Mouse (Mus musculus) kidney, embryonic 15.5 days (tissue): Measurements from ENCODE around the gene Psg16. TPM values are rescaled to one million over a fixed set of nuclear protein-coding genes. Genes with fewer than 3 reads are reported as not detected.
A peak's percentile ranks its signal among the peaks of the same experiment; 100 is the strongest.

Experiments used
- ATAC-seq: fragments of 200-750 bp; cut with Nextera tagmentation; replicated peaks from 2 replicates; pipeline ENCODE4 v1.8.0; 2017; ENCODE audit warnings: moderate TSS enrichment; ENCODE audit not compliant: low FRiP score
- H3K27ac ChIP-seq: fragments of 300-500 bp; sonication (generic); 2 replicates; pipeline ENCODE4 v1.5.1; 2015; ENCODE audit warnings: mild to moderate bottlenecking, inconsistent platforms
- H3K27me3 ChIP-seq: fragments of 300-500 bp; sonication (generic); 2 replicates; pipeline ENCODE4 v1.6.1; 2015; ENCODE audit warnings: inconsistent platforms
- H3K36me3 ChIP-seq: fragments of 300-500 bp; sonication (generic); 2 replicates; pipeline ENCODE4 v1.6.1; 2015; ENCODE audit warnings: inconsistent platforms
- H3K4me1 ChIP-seq: fragments of 300-500 bp; sonication (generic); 2 replicates; pipeline ENCODE4 v1.6.1; 2015; ENCODE audit warnings: inconsistent platforms
- H3K4me2 ChIP-seq: fragments of 300-500 bp; sonication (generic); 2 replicates; pipeline ENCODE4 v1.6.1; 2015; ENCODE audit warnings: moderate library complexity, mild to moderate bottlenecking, inconsistent platforms
- H3K4me3 ChIP-seq: fragments of 300-500 bp; sonication (generic); replicated peaks from 2 replicates; pipeline ENCODE4 v1.5.1; 2015; ENCODE audit warnings: mild to moderate bottlenecking, inconsistent platforms
- H3K9ac ChIP-seq: fragments of 300-500 bp; sonication (generic); 2 replicates; pipeline ENCODE4 v1.6.1; 2015; ENCODE audit warnings: mild to moderate bottlenecking, inconsistent platforms
- H3K9me3 ChIP-seq: fragments of 300-500 bp; sonication (generic); replicated peaks from 2 replicates; pipeline ENCODE4 v1.6.1; 2016; ENCODE audit warnings: inconsistent platforms
- WGBS: fragments of 180-500 bp; shearing (Covaris S2); methylation state at CpG from one replicate; pipeline ENCODE4 v1.1.7; 2015; ENCODE audit warnings: mixed read lengths; 5-methylcytosine and 5-hydroxymethylcytosine counted together
- polyA plus RNA-seq: library from polyadenylated mRNA; unstranded; fragments of >200 nt; fragmentation: Nextera tagmentation; extraction: Ambion mirVana; gene quantifications from 2 replicates; pipeline ENCODE4 v1.2.1, GENCODE M21; 2015

Psg16 gene
- polyA plus RNA-seq, 1 experiment from 2014 or later: 0.09 TPM

- H3K27ac ChIP-seq: no peak overlapping the region
- no peaks in the 10 kb centered on the region for H3K27me3 ChIP-seq
- peaks cover 89% of the 10 kb centered on the region for H3K36me3 ChIP-seq
- ATAC-seq: no peak
- no peak overlapping the region for H3K4me3 ChIP-seq
- 91% methylated on average over 7 of the region's 7 CpGs for WGBS
- no peaks in the 10 kb centered on the region for H3K4me1 ChIP-seq
- H3K9me3 ChIP-seq: no peaks in the 10 kb centered on the region
- H3K9ac ChIP-seq: no peak overlapping the region; the same call in 1 of the 2 replicates
- no peak overlapping the region for H3K4me2 ChIP-seq
Observed at GRCm38 (mm10) chr7:17039373-17039772, 34.5 kb upstream of the Psg16 start.

GRCm38 (mm10) chr7:17045743-17046142 is 28.1 kb upstream of the Psg16 start:
- no peak overlapping the region for H3K4me2 ChIP-seq
- H3K4me1 ChIP-seq: no peaks in the 10 kb centered on the region
- no peak overlapping the region for H3K27ac ChIP-seq
- no peaks in the 10 kb centered on the region for H3K9me3 ChIP-seq
- 69% methylated on average over 1 of the region's 1 CpGs for WGBS
- no peak overlapping the region for H3K9ac ChIP-seq
- ATAC-seq: no peak
- H3K27me3 ChIP-seq: no peaks in the 10 kb centered on the region
- H3K4me3 ChIP-seq: no peak overlapping the region
- peaks cover 77% of the 10 kb centered on the region for H3K36me3 ChIP-seq

GRCm38 (mm10) chr7:17047041-17047682 is 26.7 kb upstream of the Psg16 start:
- no peak overlapping the region for H3K9ac ChIP-seq
- ATAC-seq: no peak
- no peak overlapping the region for H3K4me2 ChIP-seq
- WGBS: 92% methylated on average over 5 of the region's 5 CpGs
- no peaks in the 10 kb centered on the region for H3K4me1 ChIP-seq
- H3K9me3 ChIP-seq: no peaks in the 10 kb centered on the region
- no peaks in the 10 kb centered on the region for H3K27me3 ChIP-seq
- H3K27ac ChIP-seq: no peak overlapping the region
- H3K36me3 ChIP-seq: peaks cover 69% of the 10 kb centered on the region
- no peak overlapping the region for H3K4me3 ChIP-seq

- Histone ChIP-seq H3K36me3 (peaks cover 63% of the 10 kb centered on the region), H3K27me3 (no peaks in the 10 kb centered on the region), H3K9me3 (no peaks in the 10 kb centered on the region), H3K4me1 (no peaks in the 10 kb centered on the region), H3K4me3 (no peak overlapping the region), H3K27ac (no peak overlapping the region), H3K9ac (no peak overlapping the region), H3K4me2 (no peak overlapping the region)
- 90% methylated on average over 10 of the region's 10 CpGs for WGBS
- ATAC-seq: no peak
Observed at GRCm38 (mm10) chr7:17048431-17049190, 25.2 kb upstream of the Psg16 start.

DNA sequence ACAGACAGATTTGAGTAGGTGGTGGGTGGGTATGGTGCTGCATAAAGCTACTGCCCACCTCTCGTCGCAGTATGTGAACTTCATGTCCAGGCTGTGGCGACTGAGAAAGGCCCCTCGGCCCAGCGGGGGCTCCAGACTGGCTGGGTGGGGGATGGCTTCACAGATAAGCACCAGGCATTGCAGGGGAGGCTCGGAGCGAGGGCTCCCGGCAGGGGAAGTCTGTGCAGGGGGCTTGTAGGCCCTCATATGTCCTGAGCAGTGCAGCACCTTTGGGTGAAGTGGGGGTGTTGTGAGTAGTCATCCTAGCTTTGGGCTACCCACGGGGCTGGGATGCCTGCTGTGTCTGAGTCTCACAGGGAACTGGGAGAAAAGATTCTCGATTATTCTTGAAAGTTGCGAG is 23.3 kb upstream of the Psg16 start:
- no peaks in the 10 kb centered on the region for H3K27me3 ChIP-seq
- H3K9me3 ChIP-seq: no peaks in the 10 kb centered on the region
- H3K9ac ChIP-seq: no peak overlapping the region
- H3K4me2 ChIP-seq: no peak overlapping the region
- ATAC-seq: peak; percentile 42; the same call in 1 of the 2 replicates
- peaks cover 61% of the 10 kb centered on the region for H3K36me3 ChIP-seq
- WGBS: 71% methylated on average over 11 of the region's 11 CpGs
- no peak overlapping the region for H3K27ac ChIP-seq
- H3K4me1 ChIP-seq: peaks cover 4% of the 10 kb centered on the region
- H3K4me3 ChIP-seq: no peak overlapping the region

- no peaks in the 10 kb centered on the region for H3K27me3 ChIP-seq
- H3K9ac ChIP-seq: no peak overlapping the region
- no peak overlapping the region for H3K4me3 ChIP-seq
- 14% methylated on average over 15 of the region's 17 CpGs for WGBS
- no peaks in the 10 kb centered on the region for H3K9me3 ChIP-seq
- H3K4me2 ChIP-seq: no peak overlapping the region
- peaks cover 61% of the 10 kb centered on the region for H3K36me3 ChIP-seq
- ATAC-seq: peak; percentile 49; the same call in 1 of the 2 replicates
- peaks cover 9% of the 10 kb centered on the region for H3K4me1 ChIP-seq
- H3K27ac ChIP-seq: no peak overlapping the region
Observed at GRCm38 (mm10) chr7:17050933-17051594, 22.8 kb upstream of the Psg16 start.

GRCm38 (mm10) chr7:17054325-17054989 is 19.4 kb upstream of the Psg16 start:
- no peak overlapping the region for H3K4me3 ChIP-seq
- H3K9me3 ChIP-seq: no peaks in the 10 kb centered on the region
- H3K27ac ChIP-seq: no peak overlapping the region
- H3K4me2 ChIP-seq: no peak overlapping the region
- no peak overlapping the region for H3K9ac ChIP-seq
- H3K27me3 ChIP-seq: no peaks in the 10 kb centered on the region
- H3K4me1 ChIP-seq: peaks cover 43% of the 10 kb centered on the region
- H3K36me3 ChIP-seq: peaks cover 35% of the 10 kb centered on the region
- WGBS: 92% methylated on average over 16 of the region's 16 CpGs
- ATAC-seq: no peak

- ATAC-seq: no peak
- Histone ChIP-seq H3K27ac (peak overlapping the region; percentile 98), H3K4me2 (peak overlapping the region; percentile 92), H3K4me3 (peak overlapping the region; percentile 54), H3K9ac (no peak overlapping the region; the same call in 1 of the 2 replicates), H3K4me1 (peaks cover 53% of the 10 kb centered on the region), H3K27me3 (no peaks in the 10 kb centered on the region), H3K36me3 (peaks cover 27% of the 10 kb centered on the region), H3K9me3 (no peaks in the 10 kb centered on the region)
- 94% methylated on average over 4 of the region's 4 CpGs for WGBS
Observed at GRCm38 (mm10) chr7:17055287-17055946, 18.4 kb upstream of the Psg16 start.

DNA sequence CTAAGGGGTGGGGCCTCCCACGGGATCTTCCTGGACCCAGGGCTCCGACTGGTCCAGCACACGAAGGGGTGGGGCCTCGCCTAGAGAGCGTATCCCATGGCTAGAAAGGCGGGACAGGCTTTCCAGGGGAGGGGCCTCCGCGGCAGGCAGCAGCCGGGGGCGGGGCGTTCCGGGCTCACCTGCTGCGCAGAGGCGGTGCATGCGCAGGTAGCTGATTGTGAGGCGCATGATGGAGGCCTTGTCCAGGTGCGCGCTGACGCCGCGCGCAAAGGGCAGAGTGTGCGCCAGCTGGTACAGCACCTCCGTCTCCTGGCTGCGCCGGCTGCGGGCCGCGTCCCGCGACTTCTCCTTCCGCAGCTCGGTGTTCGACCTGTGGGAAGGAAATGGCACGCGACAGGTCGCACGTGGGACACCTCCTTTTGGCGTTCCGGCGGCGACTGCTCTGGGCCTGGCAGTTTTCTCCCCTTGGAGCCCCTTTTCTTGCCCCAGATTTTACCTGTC is 17.7 kb upstream of the Psg16 start:
- Histone ChIP-seq H3K9ac (peak overlapping the region; percentile 54), H3K4me2 (peak overlapping the region; percentile 92), H3K4me3 (peak overlapping the region; percentile 54), H3K27ac (peak overlapping the region; percentile 98), H3K36me3 (peaks cover 22% of the 10 kb centered on the region), H3K4me1 (peaks cover 60% of the 10 kb centered on the region), H3K9me3 (no peaks in the 10 kb centered on the region), H3K27me3 (no peaks in the 10 kb centered on the region)
- WGBS: under 1% methylated on average over 42 of the region's 42 CpGs
- ATAC-seq: peak; percentile 83

DNA sequence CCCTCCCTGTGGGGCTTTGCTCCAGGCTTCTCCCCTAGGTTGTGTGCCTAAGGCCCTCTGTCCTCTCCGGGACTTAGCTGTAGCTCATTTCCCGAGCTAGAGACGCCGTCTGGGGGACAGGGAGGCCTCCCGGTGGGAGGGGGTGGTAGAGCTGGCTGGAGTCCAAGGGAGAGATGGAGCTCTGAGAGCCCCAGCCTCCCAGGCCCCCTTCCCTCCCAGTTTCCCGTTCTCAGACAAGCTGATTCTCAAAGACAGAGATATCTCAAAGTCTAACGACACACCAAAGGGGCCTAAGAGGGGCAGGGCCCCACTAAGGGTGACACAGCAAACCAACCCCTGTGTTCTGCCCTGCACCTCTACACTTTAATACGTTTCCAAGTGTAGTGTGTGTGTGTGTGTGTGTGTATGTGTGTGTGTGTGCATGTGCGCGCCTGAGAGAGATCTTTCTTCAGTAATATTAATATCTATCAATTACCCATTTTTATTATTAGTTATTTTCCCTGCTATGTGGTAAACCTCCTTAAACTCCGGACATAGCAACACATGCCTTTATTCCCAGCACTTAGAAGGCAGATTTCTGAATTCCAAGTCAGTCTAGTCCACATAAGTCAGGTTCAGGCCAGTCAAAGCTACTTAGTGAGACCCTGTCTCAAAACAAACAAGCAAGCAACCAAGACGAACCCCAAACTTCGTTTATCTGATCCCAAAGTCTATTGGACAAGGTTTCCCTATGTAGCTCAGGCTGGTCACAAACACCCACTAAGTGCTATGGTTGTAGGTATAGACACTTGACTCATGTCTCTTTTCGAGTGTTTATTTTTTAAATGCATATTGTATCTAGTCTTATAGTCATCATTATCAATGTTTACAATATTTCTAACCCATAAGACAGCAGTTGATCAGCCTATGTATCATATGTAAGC is 17.0 kb upstream of the Psg16 start:
- no peaks in the 10 kb centered on the region for H3K27me3 ChIP-seq
- H3K27ac ChIP-seq: peak overlapping the region; percentile 98
- WGBS: 29% methylated on average over 14 of the region's 14 CpGs
- H3K4me1 ChIP-seq: peaks cover 67% of the 10 kb centered on the region
- peaks cover 22% of the 10 kb centered on the region for H3K36me3 ChIP-seq
- H3K4me2 ChIP-seq: peak overlapping the region; percentile 92
- H3K4me3 ChIP-seq: peak overlapping the region; percentile 54
- ATAC-seq: peak; percentile 16; the same call in 1 of the 2 replicates
- peak overlapping the region; percentile 54 for H3K9ac ChIP-seq
- no peaks in the 10 kb centered on the region for H3K9me3 ChIP-seq
